Mouse (Mus musculus): ENCODE data around the gene Zfp784.

DNA sequence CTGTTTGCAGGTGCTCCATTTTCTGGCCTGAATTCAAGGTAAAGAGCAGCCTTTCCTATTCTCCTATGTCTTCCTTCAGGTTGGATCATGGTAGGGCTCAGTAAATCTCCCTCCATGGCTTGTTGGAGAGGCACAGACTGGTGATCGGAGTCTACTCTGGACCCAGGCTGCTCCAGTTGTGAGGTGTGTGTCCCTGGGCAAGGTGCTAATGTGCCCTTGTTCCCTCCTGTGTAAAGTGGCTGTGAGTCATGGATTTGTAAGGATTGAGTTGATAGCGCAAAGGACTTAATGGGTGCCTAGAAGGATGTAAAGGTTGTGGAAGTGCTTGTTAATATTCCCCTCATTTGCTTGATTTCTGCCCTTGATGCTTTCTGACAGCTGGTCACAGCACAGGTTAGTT is 43.7 kb upstream of the Zfp784 start:
- TF ChIP-seq CTCF (IDR thresholded peaks at IDR 0.05; ENCODE audit: insufficient read depth, low read length), result no peak
- TF ChIP-seq POLR2A (IDR thresholded peaks at IDR 0.05; ENCODE audit: borderline replicate concordance, extremely low read depth, low read depth, low read length), result no peak

Data from lung, adult 2 months (tissue).